Mouse (Mus musculus): Measurements from ENCODE around the gene Upk2. TPM values are rescaled to one million over a fixed set of nuclear protein-coding genes. Genes with fewer than 3 reads are reported as not detected.
"Not testable (repeated sequence)": the region's sequence is repeated elsewhere in the genome, so short reads cannot be mapped to it uniquely, and the experiment has no call there.

Gene Upk2
- total and polyA plus RNA-seq, 2 experiments from 2014 or later = not detected

GRCm38 (mm10) chr9:44468800-44469199, 14.0 kb upstream of the Upk2 start:
- peak; percentile 72 for DNase-seq
- Histone ChIP-seq H3K27ac (ENCODE audit: low read depth, low read length) (peak overlapping the region; percentile 64), H3K9ac (no peak overlapping the region)

GRCm38 (mm10) chr9:44468224-44468623, 13.4 kb upstream of the Upk2 start:
- H3K36me3 ChIP-seq (ENCODE audit: insufficient read depth) = no peaks in the 10 kb centered on the region
- H3K4me2 ChIP-seq (ENCODE audit: low read depth) = no peak overlapping the region
- no peaks in the 10 kb centered on the region for H3K9me3 ChIP-seq (ENCODE audit: low read length)
- 62% methylated on average over 7 of the region's 7 CpGs for WGBS
- no peaks in the 10 kb centered on the region for H3K27me3 ChIP-seq (ENCODE audit: insufficient read depth, low read length)
- DNase-seq = no peak
- peak overlapping the region; percentile 64 for H3K27ac ChIP-seq (ENCODE audit: low read depth, low read length)
- no peak for TF ChIP-seq CTCF (IDR thresholded peaks at IDR 0.05; ENCODE audit: low read depth)
- no peak overlapping the region for H3K9ac ChIP-seq
- ATAC-seq = no peak
- no peak overlapping the region for H3K4me3 ChIP-seq (ENCODE audit: low read depth, low read length)
- peaks cover 14% of the 10 kb centered on the region; the same call in 1 of the 2 replicates for H3K4me1 ChIP-seq (ENCODE audit: insufficient read depth)

More at GRCm38 (mm10) chr9:44468800-44469199, 14.0 kb upstream of the Upk2 start:
- no peak overlapping the region for H3K4me2 ChIP-seq (ENCODE audit: low read depth)
- peaks cover 14% of the 10 kb centered on the region; the same call in 1 of the 2 replicates for H3K4me1 ChIP-seq (ENCODE audit: insufficient read depth)
- peak; percentile 82 for ATAC-seq
- H3K36me3 ChIP-seq (ENCODE audit: insufficient read depth) = no peaks in the 10 kb centered on the region
- 29% methylated on average over 2 of the region's 2 CpGs for WGBS
- no peak for TF ChIP-seq CTCF (IDR thresholded peaks at IDR 0.05; ENCODE audit: low read depth)
- H3K4me3 ChIP-seq (ENCODE audit: low read depth, low read length) = no peak overlapping the region
- H3K27me3 ChIP-seq (ENCODE audit: insufficient read depth, low read length) = no peaks in the 10 kb centered on the region
- no peaks in the 10 kb centered on the region for H3K9me3 ChIP-seq (ENCODE audit: low read length)

- no peaks in the 10 kb centered on the region for H3K36me3 ChIP-seq (ENCODE audit: insufficient read depth)
- no peak overlapping the region for H3K27ac ChIP-seq (ENCODE audit: low read depth, low read length)
- H3K4me1 ChIP-seq (ENCODE audit: insufficient read depth) = peaks cover 9% of the 10 kb centered on the region
- H3K4me3 ChIP-seq (ENCODE audit: low read depth, low read length) = no peak overlapping the region
- H3K9ac ChIP-seq = no peak overlapping the region
- no peak for TF ChIP-seq CTCF (IDR thresholded peaks at IDR 0.05; ENCODE audit: low read depth)
- ATAC-seq (no peak), DNase-seq (no peak)
- H3K4me2 ChIP-seq (ENCODE audit: low read depth) = no peak overlapping the region
- no peaks in the 10 kb centered on the region for H3K9me3 ChIP-seq (ENCODE audit: low read length)
- H3K27me3 ChIP-seq (ENCODE audit: insufficient read depth, low read length) = no peaks in the 10 kb centered on the region
- WGBS = 86% methylated on average over 5 of the region's 5 CpGs
These were observed 7.2 kb upstream of the Upk2 start for GRCm38 (mm10) chr9:44461950-44462349.

GRCm38 (mm10) chr9:44457035-44457742, 2.4 kb upstream of the Upk2 start:
- H3K27me3 ChIP-seq (ENCODE audit: insufficient read depth, low read length) = no peaks in the 10 kb centered on the region
- peak; percentile 98 for DNase-seq
- no peak for TF ChIP-seq CTCF (IDR thresholded peaks at IDR 0.05; ENCODE audit: low read depth)
- H3K4me2 ChIP-seq (ENCODE audit: low read depth) = peak overlapping the region; percentile 55
- peaks cover 17% of the 10 kb centered on the region for H3K4me1 ChIP-seq (ENCODE audit: insufficient read depth)
- H3K4me3 ChIP-seq (ENCODE audit: low read depth, low read length) = peak overlapping the region; percentile 9
- peak overlapping the region; percentile 92 for H3K27ac ChIP-seq (ENCODE audit: low read depth, low read length)
- no peaks in the 10 kb centered on the region for H3K36me3 ChIP-seq (ENCODE audit: insufficient read depth)
- H3K9me3 ChIP-seq (ENCODE audit: low read length) = no peaks in the 10 kb centered on the region
- peak; percentile 98 for ATAC-seq
- H3K9ac ChIP-seq = peak overlapping the region; percentile 36; the same call in 1 of the 2 replicates
- 4% methylated on average over 11 of the region's 11 CpGs for WGBS

- ATAC-seq (peak; percentile 57), DNase-seq (peak; percentile 93)
- Histone ChIP-seq H3K4me2 (ENCODE audit: low read depth) (no peak overlapping the region), H3K36me3 (ENCODE audit: insufficient read depth) (no peaks in the 10 kb centered on the region), H3K4me1 (ENCODE audit: insufficient read depth) (peaks cover 17% of the 10 kb centered on the region), H3K4me3 (ENCODE audit: low read depth, low read length) (no peak overlapping the region), H3K27ac (ENCODE audit: low read depth, low read length) (no peak overlapping the region), H3K9ac (no peak overlapping the region), H3K27me3 (ENCODE audit: insufficient read depth, low read length) (no peaks in the 10 kb centered on the region), H3K9me3 (ENCODE audit: low read length) (no peaks in the 10 kb centered on the region)
- peak; percentile 97 for TF ChIP-seq CTCF (IDR thresholded peaks at IDR 0.05; ENCODE audit: low read depth)
- WGBS = 10% methylated on average over 14 of the region's 14 CpGs
These were observed 465 bp downstream of the Upk2 start for GRCm38 (mm10) chr9:44454132-44454890.

- Histone ChIP-seq H3K27ac (ENCODE audit: low read depth, low read length) (no peak overlapping the region), H3K9ac (no peak overlapping the region), H3K9me3 (ENCODE audit: low read length) (no peaks in the 10 kb centered on the region), H3K36me3 (ENCODE audit: insufficient read depth) (no peaks in the 10 kb centered on the region), H3K27me3 (ENCODE audit: insufficient read depth, low read length) (no peaks in the 10 kb centered on the region), H3K4me2 (ENCODE audit: low read depth) (no peak overlapping the region), H3K4me3 (ENCODE audit: low read depth, low read length) (no peak overlapping the region), H3K4me1 (ENCODE audit: insufficient read depth) (no peaks in the 10 kb centered on the region; the same call in 1 of the 2 replicates)
- ATAC-seq (no peak), DNase-seq (no peak)
- peak; percentile 28; the same call in 1 of the 2 replicates for TF ChIP-seq CTCF (IDR thresholded peaks at IDR 0.05; ENCODE audit: low read depth)
These were observed 4.4 kb downstream of the Upk2 start for GRCm38 (mm10) chr9:44450387-44450786.

- not testable (repeated sequence) for H3K9ac ChIP-seq; H3K4me1 ChIP-seq (ENCODE audit: insufficient read depth); ATAC-seq; DNase-seq; H3K4me3 ChIP-seq (ENCODE audit: low read depth, low read length); H3K4me2 ChIP-seq (ENCODE audit: low read depth); H3K27ac ChIP-seq (ENCODE audit: low read depth, low read length); H3K9me3 ChIP-seq (ENCODE audit: low read length); H3K36me3 ChIP-seq (ENCODE audit: insufficient read depth); H3K27me3 ChIP-seq (ENCODE audit: insufficient read depth, low read length)
- WGBS = 80% methylated on average over 7 of the region's 7 CpGs
These were observed 10.3 kb downstream of the Upk2 start for GRCm38 (mm10) chr9:44444402-44445025.

Measured in forebrain, postnatal 0 days (tissue).